Mouse (Mus musculus): ENCODE measurements around the gene Mex3d.

The Mex3d gene

DNA sequence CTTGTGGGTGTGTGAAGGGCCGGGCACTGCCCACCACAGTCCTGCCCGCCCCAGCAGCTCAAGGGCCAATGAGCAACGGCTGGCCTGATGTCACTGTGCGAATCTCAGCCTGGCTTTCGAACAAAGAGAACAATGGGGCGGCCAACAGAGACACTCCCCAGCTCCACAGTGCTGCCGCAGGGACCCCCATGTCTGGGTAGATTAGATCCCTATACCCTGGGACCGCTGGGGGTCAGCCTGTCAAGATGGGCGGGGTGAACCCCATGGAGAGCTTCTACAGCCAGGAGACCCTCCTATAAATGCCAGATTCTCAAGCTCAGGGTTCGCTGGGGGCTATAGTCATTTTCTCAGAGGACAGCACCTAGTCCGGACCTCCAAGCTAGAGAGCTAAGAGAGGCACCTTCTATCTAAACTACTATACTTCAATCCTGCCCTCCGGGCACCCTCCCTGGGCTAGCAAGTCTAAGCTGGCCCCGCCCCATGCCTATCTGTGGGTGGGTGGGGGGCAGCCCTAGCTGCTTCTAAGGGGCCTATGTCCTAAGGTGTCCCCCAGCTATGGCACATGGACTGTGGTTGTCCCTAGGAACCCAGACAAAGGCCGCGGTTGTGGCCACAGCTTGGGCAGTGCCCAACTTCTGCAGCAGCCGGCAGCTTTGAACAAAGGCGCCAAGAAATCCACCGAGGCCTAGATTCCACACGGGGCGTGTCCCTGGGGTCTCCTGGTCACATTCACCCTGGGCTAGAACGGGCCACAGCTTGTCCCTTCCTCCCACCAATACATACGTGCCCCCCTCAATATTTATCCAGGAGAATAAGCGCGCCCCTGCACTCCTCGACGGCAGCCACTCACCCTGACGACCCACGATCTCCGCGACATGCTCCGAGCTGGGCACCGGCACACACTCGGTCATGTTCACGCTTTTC lies 1.4 kb downstream of the Mex3d start:
- DNase-seq: no peak

DNA sequence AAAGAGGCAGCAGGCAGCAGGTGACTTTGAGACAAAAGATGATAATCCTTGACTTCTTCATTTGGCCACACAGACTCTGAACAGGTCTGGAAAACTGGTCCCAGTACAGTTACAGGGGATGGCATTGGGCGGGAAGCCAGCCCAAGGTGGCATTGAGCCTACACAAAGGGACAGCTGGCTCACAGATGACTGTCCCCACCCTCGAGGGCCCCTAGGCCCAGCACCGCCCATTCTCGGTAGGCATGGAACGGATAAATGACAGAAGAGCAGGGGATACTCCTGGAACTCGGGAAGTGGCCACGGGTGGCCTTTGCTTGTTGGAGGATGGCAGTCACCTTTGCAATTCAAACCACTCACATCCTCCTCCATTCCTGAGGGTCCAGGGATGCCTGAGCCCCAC lies 2.1 kb downstream of the Mex3d start:
- no peak for DNase-seq

DNA sequence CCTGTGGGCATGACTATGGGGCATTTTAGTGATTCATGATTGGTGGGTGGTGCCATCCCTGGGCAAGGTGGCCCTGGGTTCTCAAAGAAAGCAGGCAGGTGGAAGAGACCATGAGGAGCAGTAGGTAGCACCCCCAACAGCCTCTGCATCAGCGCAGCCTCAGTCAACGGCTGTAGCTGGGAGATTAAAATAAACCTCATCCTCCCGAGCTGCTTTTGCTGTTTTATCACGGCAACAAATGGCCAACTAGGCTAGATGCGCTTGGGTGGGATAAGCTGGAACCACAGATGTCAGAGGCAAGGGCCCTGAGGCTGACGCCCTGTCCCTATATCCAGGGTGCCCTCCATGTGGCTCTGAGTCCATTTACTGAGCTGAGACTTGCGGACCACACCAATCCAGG lies 2.8 kb downstream of the Mex3d start:
- no peak for DNase-seq

DNA sequence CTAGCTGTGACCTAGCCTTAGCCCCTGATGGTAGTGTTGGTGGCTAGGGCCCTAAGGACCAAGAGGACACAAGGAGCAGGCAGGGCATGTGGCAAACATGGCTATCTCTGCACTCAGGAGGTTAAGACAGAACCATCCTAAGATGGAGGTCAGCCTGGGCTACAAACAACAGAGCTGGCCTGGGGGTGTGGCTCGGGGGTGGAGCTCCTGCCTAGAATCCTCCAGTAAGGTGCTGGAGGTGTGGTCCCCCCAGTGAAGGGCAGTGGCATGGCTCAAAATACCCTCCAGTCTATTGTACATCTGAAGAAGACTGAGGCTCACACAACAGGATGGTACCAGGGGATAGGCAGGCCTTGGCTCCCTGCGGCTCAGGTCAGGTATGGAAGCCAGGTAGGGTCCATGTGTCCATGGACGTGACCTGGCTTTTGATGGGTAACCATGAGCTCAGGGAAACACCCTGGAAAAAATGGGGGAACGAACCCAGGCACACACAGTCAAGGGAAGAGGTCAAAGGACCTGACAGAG lies 3.3 kb downstream of the Mex3d start:
- DNase-seq: peak; percentile 54

DNA sequence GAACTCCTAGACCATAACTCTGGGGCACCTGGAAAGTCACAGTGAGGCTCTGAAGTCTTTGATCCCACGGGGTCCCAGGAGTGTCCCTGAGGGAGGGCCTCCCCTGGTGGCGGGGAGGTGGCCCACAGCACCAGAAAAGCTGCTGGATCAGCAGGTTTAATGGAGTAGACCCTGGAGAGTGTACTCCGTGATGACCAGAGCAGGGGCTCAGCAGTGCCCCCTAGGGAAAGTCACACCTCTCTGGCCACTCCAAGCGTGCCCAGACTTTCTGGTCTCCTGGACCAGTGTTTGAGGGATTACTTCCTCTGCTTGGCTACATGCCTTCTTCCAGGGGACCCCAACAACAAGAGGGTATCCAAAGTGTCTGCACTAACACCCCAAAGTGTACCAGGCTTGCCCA lies 4.0 kb downstream of the Mex3d start:
- peak; percentile 54 for DNase-seq

DNA sequence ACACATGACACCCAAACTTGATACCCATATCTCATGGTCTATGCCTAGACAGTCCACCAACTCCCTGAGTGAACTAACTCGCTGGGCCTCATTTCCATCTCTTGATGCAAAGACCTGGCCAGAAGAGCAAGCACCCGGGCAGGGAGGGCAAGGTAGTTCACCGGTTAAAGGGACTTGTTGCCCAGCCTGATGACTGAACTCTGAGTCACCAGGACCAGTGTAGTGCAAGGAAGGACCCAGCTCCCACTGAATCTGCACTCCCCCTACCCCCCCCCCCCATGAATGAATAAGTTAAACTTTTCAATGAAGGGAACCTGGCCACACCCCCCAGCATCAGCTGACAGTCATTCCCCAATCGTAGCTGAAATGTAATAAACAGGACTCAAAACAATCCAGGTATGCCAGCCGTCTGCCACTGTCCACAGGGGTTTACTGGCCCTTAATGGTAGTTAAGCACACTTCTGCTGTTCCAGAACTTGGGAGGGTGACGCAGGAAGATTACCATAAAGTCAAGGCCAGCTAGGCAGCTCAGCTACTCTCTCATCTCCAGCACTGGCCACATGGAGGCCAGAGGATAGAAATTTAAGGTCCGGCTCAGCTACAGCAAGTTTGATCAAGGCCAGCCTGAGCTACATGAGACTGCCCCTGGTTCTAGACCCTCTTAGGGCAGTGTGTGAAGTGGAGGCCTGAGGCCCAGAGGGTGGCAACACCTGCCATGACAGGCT lies 4.7 kb downstream of the Mex3d start:
- DNase-seq: no peak

DNA sequence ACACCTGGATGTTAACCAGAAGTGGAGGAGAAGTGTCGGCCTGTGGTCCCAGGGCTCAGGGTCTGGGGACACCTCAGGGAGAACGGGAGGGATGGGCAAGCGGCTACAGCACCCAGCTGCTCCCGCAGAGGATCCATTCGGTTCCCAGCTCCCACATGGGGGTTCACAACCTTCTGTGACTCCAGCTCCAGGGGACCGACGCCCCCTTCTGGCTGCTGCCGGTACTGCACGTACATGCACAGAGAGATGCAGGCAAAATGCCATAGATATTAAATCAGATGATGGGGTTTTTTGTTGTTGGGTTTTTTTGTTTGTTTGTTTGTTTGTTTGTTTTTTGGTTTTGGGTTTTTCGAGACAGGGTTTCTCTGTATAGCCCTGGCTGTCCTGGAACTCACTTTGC lies 9.7 kb downstream of the Mex3d start:
- no peak for DNase-seq

DNA sequence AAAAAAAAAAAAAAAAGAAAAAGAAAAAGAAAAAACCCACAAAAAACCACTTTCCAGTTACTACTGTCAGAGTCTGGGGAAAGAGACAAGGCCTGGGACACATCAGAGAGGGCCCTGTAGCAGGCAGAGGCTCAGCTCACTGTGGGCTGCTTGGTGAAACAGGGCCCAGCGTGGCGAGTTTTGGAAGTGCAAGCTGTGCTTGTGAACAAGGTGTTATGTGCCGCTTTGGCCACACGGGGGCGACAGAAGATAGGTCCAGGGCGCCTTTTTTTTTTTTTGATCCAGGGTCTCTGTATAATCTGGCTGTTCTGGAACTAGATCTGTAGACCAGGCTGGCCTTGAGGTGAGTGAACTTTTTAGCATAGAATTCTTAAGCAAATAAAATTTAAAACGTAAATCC lies 11.3 kb downstream of the Mex3d start:
- peak; percentile 86 for DNase-seq

DNA sequence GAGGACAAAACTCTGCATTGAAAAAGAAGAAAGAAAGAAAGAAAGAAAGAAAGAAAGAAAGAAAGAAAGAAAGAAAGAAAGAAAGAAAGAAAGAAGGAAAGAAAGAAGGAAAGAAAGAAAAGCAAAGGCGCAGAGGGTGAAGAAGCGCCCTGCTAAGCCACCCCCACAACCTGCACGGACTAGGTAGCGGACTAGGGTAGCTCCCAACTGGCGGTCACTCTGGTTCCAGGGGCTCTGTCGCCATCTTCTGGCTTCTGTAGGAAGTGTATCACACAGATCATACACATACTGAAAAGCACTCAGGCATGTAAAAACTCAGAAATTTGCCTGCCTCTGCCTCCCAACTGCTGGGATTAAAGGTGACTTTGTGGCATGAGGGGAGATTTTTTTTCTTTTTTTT lies 13.4 kb downstream of the Mex3d start:
- peak; percentile 81 for DNase-seq

DNA sequence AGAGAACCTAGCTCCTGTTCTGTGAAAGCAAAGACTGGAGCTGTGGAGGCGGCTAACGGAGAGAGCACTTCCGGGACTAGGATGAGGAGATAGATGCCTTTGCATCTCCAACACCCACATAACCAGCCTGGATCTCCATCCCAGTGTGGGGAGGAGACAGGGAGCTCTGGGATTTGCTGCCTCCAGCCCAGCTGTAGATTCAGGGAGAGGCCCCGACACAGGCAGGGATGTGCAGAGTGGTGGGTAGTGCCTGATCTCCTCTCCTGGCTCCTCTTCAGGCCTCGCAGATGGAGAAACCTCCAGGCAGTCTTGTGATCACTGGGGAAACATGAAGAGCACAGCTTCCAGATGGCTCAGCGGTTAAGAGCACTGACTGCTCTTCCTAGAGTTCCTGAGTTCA lies 14.8 kb downstream of the Mex3d start:
- DNase-seq: no peak

DNA sequence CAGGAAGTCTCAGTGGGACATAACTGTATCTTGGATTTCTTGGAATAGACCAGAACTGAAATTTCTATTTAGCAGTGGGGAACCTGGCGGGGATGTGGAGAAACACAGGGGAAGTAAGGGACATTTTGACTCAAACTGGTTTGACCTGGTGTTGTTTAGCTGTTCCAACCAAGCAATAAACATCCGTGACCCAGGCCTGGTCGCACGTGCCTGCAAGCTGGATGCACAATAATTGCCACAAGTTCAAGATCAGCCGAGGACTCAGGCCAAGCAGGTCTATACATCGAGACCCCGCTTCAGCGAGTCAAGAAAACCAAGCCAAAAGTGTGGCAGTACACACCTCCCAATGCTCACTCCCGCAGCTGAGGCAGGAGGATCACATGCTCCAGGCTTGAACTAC lies 15.5 kb downstream of the Mex3d start:
- DNase-seq: no peak

DNA sequence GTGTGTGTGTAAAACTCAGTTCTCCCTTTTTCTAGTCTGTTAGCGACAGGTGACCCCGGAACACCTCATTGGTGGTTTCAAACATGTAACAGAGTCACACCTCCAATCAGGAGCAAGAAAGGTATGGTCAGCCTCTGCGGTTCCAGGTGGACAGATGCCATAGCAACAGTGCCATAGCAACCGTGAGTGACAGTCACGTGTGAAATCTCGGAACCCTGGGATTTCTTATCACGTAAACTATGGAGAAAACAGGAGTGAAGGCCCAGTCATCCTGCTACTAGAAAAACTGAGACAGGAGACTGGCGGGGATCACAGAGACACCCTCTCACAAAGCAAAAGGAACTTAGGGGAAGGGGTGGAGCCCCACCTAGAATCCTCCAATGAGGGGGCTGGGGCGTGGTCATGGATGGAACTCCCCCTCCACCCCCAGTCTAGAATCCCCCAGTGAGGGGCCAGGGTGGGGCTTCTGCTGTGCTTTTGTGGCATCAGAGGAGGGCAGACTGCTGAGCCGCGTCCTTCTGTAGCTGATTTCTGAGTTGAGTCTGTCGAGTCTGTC lies 16.0 kb downstream of the Mex3d start:
- DNase-seq: peak; percentile 78

DNA sequence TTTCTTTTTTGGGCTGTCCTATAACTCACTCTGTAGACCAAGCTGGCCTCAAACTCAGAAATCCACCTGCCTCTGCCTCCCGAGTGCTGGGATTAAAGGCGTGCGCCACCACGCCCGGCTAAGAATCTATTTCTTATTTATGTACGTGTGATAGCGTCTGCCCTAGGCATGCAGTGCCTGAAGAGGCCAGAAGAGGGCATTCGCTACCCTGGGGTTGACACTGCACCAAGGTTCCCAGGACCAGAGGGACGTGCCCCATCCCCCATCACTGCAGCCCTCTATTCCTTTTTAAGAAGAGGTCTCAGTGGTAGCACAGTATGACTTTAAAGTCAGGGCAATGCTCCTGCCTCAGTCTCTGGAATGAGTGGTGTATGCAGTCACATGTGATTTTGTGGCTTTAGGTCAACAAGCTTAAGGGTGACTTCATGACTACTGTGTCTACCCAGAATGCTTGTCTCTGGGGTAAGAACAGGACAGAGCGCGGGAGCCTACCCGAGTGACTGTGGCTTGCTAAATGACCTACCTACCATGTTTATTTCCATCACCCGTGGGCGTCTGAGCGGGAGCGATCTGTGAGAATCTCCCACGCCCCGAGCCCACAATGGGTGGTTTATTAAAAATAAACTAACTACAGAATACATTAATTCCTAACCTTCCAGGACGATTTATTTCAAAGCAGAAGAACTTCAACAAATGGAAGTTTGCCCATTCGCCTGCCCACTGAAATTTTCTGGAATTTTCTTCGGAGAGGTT lies 17.3 kb downstream of the Mex3d start:
- no peak for DNase-seq

DNA sequence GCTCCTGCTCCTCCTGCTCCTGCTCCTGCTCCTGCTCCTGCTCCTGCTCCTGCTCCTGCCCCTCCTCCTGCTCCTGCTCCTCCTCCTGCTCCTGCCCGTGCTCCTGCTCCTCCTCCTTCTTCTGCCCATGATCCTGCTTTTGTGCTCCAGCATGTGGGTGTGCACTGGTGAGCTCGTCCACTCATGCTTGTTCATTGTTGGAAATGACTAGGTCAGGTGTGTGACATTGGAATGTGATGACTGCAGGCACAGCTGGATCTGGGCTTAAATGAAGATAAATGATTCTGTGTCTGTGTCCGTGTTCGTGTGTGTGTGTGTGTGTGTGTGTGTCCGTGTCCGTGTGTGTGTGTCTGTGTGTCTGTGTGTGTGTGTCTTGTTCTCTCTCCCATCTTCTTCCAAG lies 19.1 kb downstream of the Mex3d start:
- DNase-seq: no peak

DNA sequence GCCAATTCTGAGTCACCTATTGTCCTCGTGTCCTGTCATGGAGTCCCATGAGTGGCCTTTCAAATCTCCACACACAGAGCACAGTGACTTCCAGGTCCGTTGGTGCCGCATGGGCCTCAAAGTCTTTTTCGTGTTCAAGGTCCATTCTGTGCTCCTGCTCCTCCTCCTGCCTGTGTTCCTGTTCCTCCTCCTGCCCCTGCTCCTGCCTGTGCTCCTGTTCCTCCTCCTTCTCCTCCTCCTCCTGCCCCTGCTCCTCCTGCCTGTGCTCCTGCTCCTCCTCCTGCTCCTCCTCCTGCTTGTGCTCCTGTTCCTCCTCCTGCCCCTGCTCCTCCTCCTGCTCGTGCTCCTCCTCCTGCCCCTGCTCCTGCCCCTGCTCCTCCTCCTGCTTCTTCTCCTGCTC lies 19.5 kb downstream of the Mex3d start:
- no peak for DNase-seq

DNA sequence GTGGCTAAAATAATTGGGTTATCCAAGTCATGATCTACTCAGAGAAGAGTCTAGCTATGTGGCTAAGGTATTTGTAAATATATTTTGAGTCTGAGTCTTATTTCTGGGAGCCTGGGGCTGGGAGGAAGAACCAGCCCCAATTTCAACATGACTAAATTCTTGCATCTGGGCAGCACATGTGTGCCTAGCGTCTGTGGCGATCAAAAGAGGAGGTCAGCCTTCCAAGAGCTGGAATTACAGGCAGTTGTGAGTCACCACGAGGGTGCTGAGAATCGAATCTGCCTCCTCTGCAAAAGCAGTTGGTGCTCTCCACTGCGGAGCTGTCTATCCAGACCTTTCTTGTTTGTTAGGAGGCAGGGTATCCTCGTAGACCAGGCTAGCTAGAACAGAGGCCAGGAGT lies 21.7 kb downstream of the Mex3d start:
- DNase-seq: no peak

DNA sequence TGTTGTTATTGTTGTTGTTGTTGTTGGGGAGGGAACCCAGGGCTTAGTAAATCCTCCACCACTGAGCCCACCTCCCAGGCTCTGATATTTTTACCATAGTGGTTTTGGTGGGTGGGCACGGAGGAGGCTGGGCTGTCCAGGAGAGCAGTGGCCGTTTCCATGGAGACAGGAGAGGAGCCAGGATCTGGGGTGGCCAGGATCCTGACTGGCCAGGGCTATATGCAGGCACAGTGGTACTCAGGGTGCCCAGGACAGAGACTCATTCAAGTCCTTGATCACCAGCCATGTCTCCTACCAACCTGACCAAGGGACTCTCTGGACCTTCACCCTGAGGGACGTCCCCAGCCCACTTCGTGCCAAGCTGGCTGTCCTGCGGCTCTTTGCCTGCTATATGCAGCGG lies 23.7 kb downstream of the Mex3d start:
- no peak for DNase-seq

DNA sequence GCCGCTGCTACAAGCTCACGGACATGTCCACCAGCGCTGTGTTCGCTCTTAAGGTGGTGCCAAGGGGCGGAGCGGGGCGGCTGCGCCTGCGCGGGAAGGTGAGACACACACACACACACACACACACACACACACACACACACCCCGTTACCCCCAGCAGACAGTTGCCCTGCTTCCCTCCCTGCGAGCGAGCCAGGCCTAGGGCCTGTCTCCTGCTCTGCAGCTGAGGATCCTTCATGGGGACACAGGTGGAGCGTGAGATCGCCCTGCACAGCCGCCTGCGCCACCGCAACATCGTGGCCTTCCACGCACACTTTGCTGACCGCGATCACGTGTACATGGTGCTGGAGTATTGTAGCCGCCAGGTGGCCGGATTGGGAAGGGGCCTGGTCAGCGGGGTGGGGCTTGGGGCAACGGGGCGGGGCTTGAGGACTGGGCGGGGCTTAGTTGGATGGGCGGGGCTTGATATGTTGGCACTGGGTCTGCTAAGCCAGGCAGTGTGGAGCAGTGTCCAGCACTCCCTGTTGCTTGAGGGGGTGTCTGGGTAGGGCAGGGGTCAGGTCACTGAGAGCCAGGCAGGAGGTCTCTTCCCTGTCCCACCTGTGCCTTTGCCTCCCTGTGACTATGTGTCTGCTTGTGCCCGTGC lies 29.3 kb downstream of the Mex3d start:
- DNase-seq: peak; percentile 87

DNA sequence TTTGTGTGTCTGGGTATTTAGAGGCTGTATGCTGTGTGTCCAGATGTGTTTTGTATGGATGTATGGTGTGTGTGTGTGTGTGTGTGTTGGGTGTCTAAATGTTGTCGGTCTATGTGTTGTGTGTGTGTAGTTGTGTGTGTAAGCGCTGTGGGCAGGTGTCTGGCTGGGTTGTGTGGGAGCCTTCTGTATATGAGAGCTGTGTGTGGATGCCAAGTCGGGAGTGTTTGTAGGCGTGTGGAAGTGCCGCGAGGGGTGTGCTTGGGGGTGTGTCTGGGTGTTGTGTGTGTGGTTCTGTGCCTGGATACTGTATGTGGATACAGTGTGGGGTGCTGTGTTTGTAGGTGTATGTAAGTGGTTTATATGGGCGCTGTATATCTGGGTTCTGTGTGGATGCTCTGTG lies 30.1 kb downstream of the Mex3d start:
- DNase-seq: peak; percentile 67

DNA sequence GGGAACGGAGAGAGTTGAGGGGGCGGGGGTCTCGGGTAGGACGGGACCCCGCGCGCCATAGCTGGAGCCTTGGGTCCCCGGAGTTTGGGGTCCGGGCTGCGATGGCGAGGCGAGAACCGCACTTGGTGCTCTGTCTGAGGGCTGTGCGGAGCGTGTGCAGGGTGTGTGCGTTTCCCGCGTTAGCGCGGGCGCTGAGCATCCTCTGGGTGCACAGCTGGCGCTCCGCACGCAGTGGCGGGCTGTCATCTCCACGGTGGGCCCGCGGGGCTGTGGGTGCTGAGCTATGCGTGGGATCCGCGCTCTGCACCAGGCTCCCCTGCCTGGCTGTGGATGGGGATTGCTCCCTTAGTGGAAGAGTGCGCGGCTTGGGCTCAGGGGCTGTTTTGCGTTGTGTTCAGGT lies 30.7 kb downstream of the Mex3d start:
- no peak for DNase-seq

DNA sequence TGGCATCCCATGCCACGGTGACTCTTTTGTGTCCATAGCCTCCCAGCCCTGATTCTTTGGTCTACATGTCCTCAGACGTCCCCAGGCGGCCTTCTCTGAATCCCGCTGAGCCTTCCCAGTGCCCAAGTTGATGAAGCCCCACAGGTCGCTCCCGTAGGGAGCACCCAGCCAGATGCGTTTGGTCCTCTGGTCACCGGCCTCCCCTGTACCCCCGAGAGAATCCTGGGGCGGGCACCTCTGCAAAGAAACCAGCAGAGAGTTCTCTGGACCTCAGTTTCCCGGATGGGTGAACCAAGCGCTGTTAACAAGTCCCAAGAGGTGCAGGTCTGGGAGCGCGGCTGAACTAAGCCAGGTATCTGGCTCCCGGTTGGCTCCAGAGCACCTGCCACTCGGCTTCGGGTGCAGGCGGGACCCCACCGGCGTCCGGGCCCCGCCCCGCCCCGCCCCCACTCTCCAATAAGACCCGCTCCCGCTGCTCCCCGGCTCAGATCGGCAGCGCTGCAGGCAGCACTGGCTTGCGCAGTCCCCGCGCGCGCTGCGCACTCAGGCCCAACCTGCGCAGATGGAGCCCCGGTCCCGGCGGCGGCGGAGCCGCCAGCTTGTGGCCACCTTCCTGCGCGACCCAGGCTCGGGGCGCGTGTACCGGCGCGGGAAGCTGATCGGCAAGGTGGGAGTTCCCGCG lies 31.3 kb downstream of the Mex3d start, which contains the start of gene Plk5:
TSS of gene Plk5 (plus strand) at position 459 of the 682 bp plus-strand sequence.
- peak; percentile 84 for DNase-seq

DNA sequence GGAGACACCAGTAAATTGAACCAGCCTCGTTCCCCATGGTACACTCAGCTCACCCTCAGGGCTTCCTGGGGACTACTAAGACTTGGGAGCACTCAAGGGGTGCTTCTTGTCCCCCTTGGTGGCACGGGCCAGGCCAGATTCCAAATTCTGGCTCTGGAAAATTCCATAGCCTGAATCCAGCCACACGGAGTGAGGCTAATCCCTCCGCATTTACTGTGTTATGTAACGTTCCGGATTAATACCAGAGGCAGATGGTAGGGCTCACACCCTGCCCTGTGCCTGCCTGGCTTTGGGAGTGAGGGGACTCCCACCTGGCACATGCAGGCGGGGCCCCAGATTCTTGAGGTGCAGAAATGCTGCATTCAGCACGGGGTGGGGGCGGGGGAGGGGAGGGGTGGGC lies 32.0 kb downstream of the Mex3d start:
- peak; percentile 88 for DNase-seq
